Mouse (Mus musculus): ENCODE measurements around the gene Slc38a6.

DNA sequence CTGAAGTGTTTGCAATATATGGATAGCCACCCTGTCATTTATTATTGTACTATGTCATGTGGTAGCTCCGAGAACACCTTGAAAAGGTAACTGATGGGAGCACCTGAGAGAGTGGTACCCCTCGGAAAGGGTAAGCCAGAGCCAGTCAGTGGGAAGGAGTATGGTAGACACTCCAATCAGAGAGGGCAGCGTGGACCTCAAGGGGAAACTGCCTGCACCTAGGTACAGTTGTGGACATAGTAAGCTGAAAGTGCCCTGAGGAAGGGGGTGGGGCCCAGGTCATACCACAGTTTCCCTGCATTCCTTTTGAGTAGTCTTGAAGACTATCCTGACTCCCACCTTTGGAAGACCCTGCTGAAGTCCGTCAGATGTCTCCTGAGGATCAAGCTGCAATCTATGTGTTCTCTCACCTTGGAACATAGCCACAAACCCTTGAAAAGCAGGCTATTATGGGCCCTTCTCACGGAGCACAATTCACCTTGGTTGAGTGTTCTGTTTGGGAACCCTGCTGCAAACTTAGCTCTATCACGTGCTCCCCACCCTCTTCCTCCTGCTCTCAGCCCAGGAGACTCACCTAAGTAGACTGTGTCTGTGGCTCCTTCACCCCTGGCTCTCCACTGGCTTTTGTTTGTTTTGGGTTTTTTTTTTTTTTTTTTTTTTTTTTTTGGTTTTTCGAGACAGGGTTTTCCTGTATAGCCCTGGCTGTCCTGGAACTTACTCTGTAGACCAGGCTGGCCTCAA, 82.5 kb downstream of the Slc38a6 start:
- TF ChIP-seq GATA1 (IDR thresholded peaks at IDR 0.05; ENCODE audit: low read length) (no peak), TAL1 (IDR thresholded peaks at IDR 0.05; ENCODE audit: low read length) (no peak)

All from erythroblast, embryonic 14.5 days (primary cell).